ENCODE assay signal across 11 mouse cellular contexts in the genomic region with DNA sequence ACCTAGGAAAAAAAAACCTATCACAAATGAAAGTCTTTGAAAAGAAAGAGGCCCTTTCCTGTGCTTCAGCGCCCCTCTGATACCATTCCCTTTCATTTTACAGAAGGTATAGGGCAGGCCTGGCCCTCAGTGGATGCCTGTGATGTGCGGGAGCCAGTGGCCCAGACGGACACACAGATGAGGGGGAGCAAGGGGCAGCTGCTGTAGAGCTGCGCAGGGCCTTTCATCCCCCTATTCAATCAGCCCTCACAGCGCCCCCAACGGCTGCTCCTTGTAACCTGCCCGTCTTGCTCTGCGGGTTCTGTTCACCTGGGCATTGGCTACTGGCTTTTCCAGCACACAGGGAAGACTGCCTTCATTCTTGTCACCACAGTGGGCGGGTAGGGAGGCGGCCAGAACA.
DNase-seq lines count a peak whose midpoint lies in the region; ATAC-seq and TF ChIP-seq lines count a peak whose summit lies in the region.
"Had no signal": no experiment of that assay in that cellular context is flagged by ENCODE, and none has a peak within 500 bp of the region (broad histone marks: within the 10 kb centered on the region; RNA-seq: fewer than 3 reads in every experiment).

No protein-coding gene starts in this region.

- H3K36me3 ChIP-seq in thymus, adult 2 months (ENCODE audit: control insufficient read depth, insufficient read depth, low read length), result no peaks in the 10 kb centered on the region
- no peaks in the 10 kb centered on the region for H3K36me3 ChIP-seq in stomach, postnatal 0 days (ENCODE audit: control insufficient read depth, insufficient read depth, low read length)
- H3K36me3 ChIP-seq in heart, embryonic 12.5 days, result no peaks in the 10 kb centered on the region

- no peaks in the 10 kb centered on the region for H3K27me3 ChIP-seq in thymus, adult 2 months (ENCODE audit: control insufficient read depth, insufficient read depth, low read length)
- H3K27me3 ChIP-seq in stomach, postnatal 0 days (ENCODE audit: control insufficient read depth, insufficient read depth, low read length), result no peaks in the 10 kb centered on the region
- no peaks in the 10 kb centered on the region for H3K27me3 ChIP-seq in heart, embryonic 12.5 days (replicated peaks)

- no peaks in the 10 kb centered on the region for H3K9me3 ChIP-seq in stomach, postnatal 0 days (ENCODE audit: control insufficient read depth, low read length)
- H3K9me3 ChIP-seq in heart, embryonic 12.5 days (replicated peaks), result no peaks in the 10 kb centered on the region

- no peak overlapping the region for H3K27ac ChIP-seq in thymus, adult 2 months (ENCODE audit: control insufficient read depth, insufficient read depth, low read length)
- H3K27ac ChIP-seq in stomach, postnatal 0 days (replicated peaks), result no peak overlapping the region
- no peak overlapping the region for H3K27ac ChIP-seq in heart, embryonic 12.5 days (ENCODE audit: poor library complexity, severe bottlenecking)

- DNase-seq in gastrocnemius, postnatal 10 days, result peak; percentile 22
- no peak for DNase-seq in gastrocnemius, postnatal 36 days
- peak; percentile 6 for DNase-seq in thymus, adult 2 months
- DNase-seq in thymus, postnatal 14 days, result no peak
- peak; percentile 48 for DNase-seq in forelimb bud, embryonic 11.5 days (ENCODE audit: low read depth, low spot score)
- peak; percentile 62 for DNase-seq in stomach, postnatal 0 days (ENCODE audit: low spot score)
- DNase-seq: adrenal gland, postnatal 25 days; kidney, adult 18-20 months; liver had no signal

- 46% methylated on average over 10 of the region's 10 CpGs for WGBS in thymus, adult 2 months
- 40% methylated on average over 10 of the region's 10 CpGs for WGBS in stomach, postnatal 0 days
- 26% methylated on average over 10 of the region's 10 CpGs for WGBS in heart, embryonic 12.5 days

- intact Hi-C loops in gastrocnemius, postnatal 36 days (cut with DNase I), result no loop called here

- no peaks in the 10 kb centered on the region for H3K4me1 ChIP-seq in thymus, adult 2 months (replicated peaks; ENCODE audit: control insufficient read depth, insufficient read depth, low read length)
- H3K4me1 ChIP-seq in stomach, postnatal 0 days (replicated peaks; ENCODE audit: control insufficient read depth, insufficient read depth), result no peaks in the 10 kb centered on the region
- H3K4me1 ChIP-seq in heart, embryonic 12.5 days (replicated peaks), result 0 out of 2 replicates have a peak, but pooled peaks cover 4% of the 10 kb centered on the region

- TF ChIP-seq EP300 in stomach, postnatal 0 days (optimal IDR thresholded peaks at IDR 0.05), result no peak

- TF ChIP-seq CTCF in thymus, adult 2 months (IDR thresholded peaks at IDR 0.05; ENCODE audit: borderline replicate concordance, control insufficient read depth, extremely low read depth, insufficient read depth, low read length, poor library complexity), result no peak
- TF ChIP-seq CTCF in stomach, postnatal 0 days (IDR thresholded peaks at IDR 0.05; ENCODE audit: low read depth), result peak; percentile 57

- H3K4me2 ChIP-seq in stomach, postnatal 0 days (replicated peaks; ENCODE audit: low read depth), result no peak overlapping the region
- H3K4me2 ChIP-seq in heart, embryonic 12.5 days, result no peak overlapping the region

- H3K9ac ChIP-seq in stomach, postnatal 0 days (ENCODE audit: low read length), result no peak overlapping the region
- no peak overlapping the region for H3K9ac ChIP-seq in heart, embryonic 12.5 days

- no peak overlapping the region for H3K4me3 ChIP-seq in thymus, adult 2 months (ENCODE audit: control insufficient read depth, insufficient read depth, low read length)
- no peak overlapping the region for H3K4me3 ChIP-seq in stomach, postnatal 0 days (ENCODE audit: low read depth, low read length)
- no peak overlapping the region for H3K4me3 ChIP-seq in heart, embryonic 12.5 days

- ATAC-seq in stomach, postnatal 0 days (ENCODE audit: low FRiP score, low TSS enrichment), result no peak
- ATAC-seq in heart, embryonic 12.5 days (ENCODE audit: insufficient number of reproducible peaks, low FRiP score), result no peak
- ATAC-seq in frontal cortex, adult (ENCODE audit: low TSS enrichment), result no peak

- no peak for TF ChIP-seq POLR2A in thymus, adult 2 months (IDR thresholded peaks at IDR 0.05; ENCODE audit: control insufficient read depth, extremely low read depth, insufficient read depth, low read length, poor library complexity)

Comparison
In these comparisons a context has a peak if more than half of its experiments do, and no peak if none do; other contexts are left out.
1. DNase-seq: peak in gastrocnemius, postnatal 10 days (single experiment), thymus, adult 2 months (single experiment), forelimb bud, embryonic 11.5 days (single experiment) and stomach, postnatal 0 days (single experiment); none in gastrocnemius, postnatal 36 days (0 of 2) and thymus, postnatal 14 days (single experiment).